Mouse (Mus musculus) G1E-ER4 (cell line): ENCODE results near the gene Fgfr2. TPM values are rescaled to one million over a fixed set of nuclear protein-coding genes. Genes with fewer than 3 reads are reported as not detected.

Experiments used
- GATA1 ChIP-seq: IDR thresholded peaks from one replicate; pipeline ENCODE4 v1.8.0; 2012; ENCODE audit warnings: low read length, inconsistent platforms
- polyA plus RNA-seq: library from polyadenylated mRNA; stranded (reverse); fragments of >175 nt; gene quantifications from 2 replicates; pipeline ENCODE4 v1.2.3, GENCODE M21; 2012

Fgfr2 gene
- polyA plus RNA-seq, 1 experiment: not detected

- TF ChIP-seq GATA1: no peak
Observed at GRCm38 (mm10) chr7:132304424-132305085, 818.6 kb downstream of the Fgfr2 start.

- no peak for TF ChIP-seq GATA1
Observed at GRCm38 (mm10) chr7:132303988-132304387, 819.2 kb downstream of the Fgfr2 start.

- no peak for TF ChIP-seq GATA1
Observed at GRCm38 (mm10) chr7:132302508-132303241, 820.5 kb downstream of the Fgfr2 start.

- TF ChIP-seq GATA1: no peak
Observed at GRCm38 (mm10) chr7:132299661-132300210, 823.4 kb downstream of the Fgfr2 start.

- TF ChIP-seq GATA1: no peak
Observed at GRCm38 (mm10) chr7:132298412-132298990, 824.6 kb downstream of the Fgfr2 start.

- TF ChIP-seq GATA1: no peak
Observed at GRCm38 (mm10) chr7:132296661-132297443, 826.3 kb downstream of the Fgfr2 start.

GRCm38 (mm10) chr7:132296132-132296531 lies 827.0 kb downstream of the Fgfr2 start:
- no peak for TF ChIP-seq GATA1

GRCm38 (mm10) chr7:132287340-132287664 lies 835.8 kb downstream of the Fgfr2 start:
- TF ChIP-seq GATA1: no peak

GRCm38 (mm10) chr7:132286630-132287339 lies 836.4 kb downstream of the Fgfr2 start:
- TF ChIP-seq GATA1: no peak

- no peak for TF ChIP-seq GATA1
Observed at GRCm38 (mm10) chr7:132284795-132285194, 838.4 kb downstream of the Fgfr2 start.

GRCm38 (mm10) chr7:132284048-132284737 lies 839.0 kb downstream of the Fgfr2 start:
- TF ChIP-seq GATA1: no peak

- no peak for TF ChIP-seq GATA1
Observed at GRCm38 (mm10) chr7:132282576-132282975, 840.6 kb downstream of the Fgfr2 start.

- no peak for TF ChIP-seq GATA1
Observed at GRCm38 (mm10) chr7:132282161-132282560, 841.0 kb downstream of the Fgfr2 start.

GRCm38 (mm10) chr7:132281753-132282152 lies 841.4 kb downstream of the Fgfr2 start:
- TF ChIP-seq GATA1: no peak

GRCm38 (mm10) chr7:132278658-132279057 lies 844.5 kb downstream of the Fgfr2 start:
- peak; percentile 59 for TF ChIP-seq GATA1
